Mouse (Mus musculus) c-Kit-positive CD71-positive TER-119-negative erythroid progenitor cells, embryonic 14.5 days (primary cell): Measurements from ENCODE around the gene 2900011O08Rik.
"Not testable (repeated sequence)": the region's sequence is repeated elsewhere in the genome, so short reads cannot be mapped to it uniquely, and the experiment has no call there.

Experiments used
- DNase-seq: peaks from one replicate; pipeline ENCODE4 v3.0.0-alpha.2; 2013; ENCODE audit warnings: low read depth

The 2900011O08Rik gene

GRCm38 (mm10) chr16:13986574-13987478, at the start of gene 2900011O08Rik, which contains the start of gene Ifitm7:
Gene 2900011O08Rik (plus strand): TSS chr16:13986604.
Gene Ifitm7 (minus strand): TSS chr16:13986888.
- DNase-seq = no peak

GRCm38 (mm10) chr16:13940139-13940846, 46.1 kb upstream of the 2900011O08Rik start:
- DNase-seq = no peak

- DNase-seq = no peak
Measured at GRCm38 (mm10) chr16:13940847-13941395, 45.5 kb upstream of the 2900011O08Rik start.

GRCm38 (mm10) chr16:13944178-13944577, 42.2 kb upstream of the 2900011O08Rik start:
- DNase-seq = no peak

GRCm38 (mm10) chr16:13944752-13945151, 41.7 kb upstream of the 2900011O08Rik start:
- DNase-seq = no peak

- DNase-seq = no peak
Measured at GRCm38 (mm10) chr16:13945153-13945552, 41.3 kb upstream of the 2900011O08Rik start.

GRCm38 (mm10) chr16:13946306-13946705, 40.1 kb upstream of the 2900011O08Rik start:
- DNase-seq = no peak

- no peak for DNase-seq
Measured at GRCm38 (mm10) chr16:13951245-13951644, 35.2 kb upstream of the 2900011O08Rik start.

- no peak for DNase-seq
Measured at GRCm38 (mm10) chr16:13962053-13962452, 24.4 kb upstream of the 2900011O08Rik start.

GRCm38 (mm10) chr16:13969096-13969495, 17.3 kb upstream of the 2900011O08Rik start:
- DNase-seq = no peak

- no peak for DNase-seq
Measured at GRCm38 (mm10) chr16:13972051-13972450, 14.4 kb upstream of the 2900011O08Rik start.

- DNase-seq = not testable (repeated sequence)
Measured at GRCm38 (mm10) chr16:13976358-13976896, 10.0 kb upstream of the 2900011O08Rik start.

GRCm38 (mm10) chr16:13977026-13977425, 9.4 kb upstream of the 2900011O08Rik start:
- DNase-seq = not testable (repeated sequence)

- DNase-seq = not testable (repeated sequence)
Measured at GRCm38 (mm10) chr16:13981726-13982125, 4.7 kb upstream of the 2900011O08Rik start.

- DNase-seq = no peak
Measured at GRCm38 (mm10) chr16:13983161-13983560, 3.2 kb upstream of the 2900011O08Rik start.

- DNase-seq = no peak
Measured at GRCm38 (mm10) chr16:13986197-13986573, 219 bp upstream of the 2900011O08Rik start.

GRCm38 (mm10) chr16:13992518-13993248, 6.3 kb downstream of the 2900011O08Rik start:
- no peak for DNase-seq

- no peak for DNase-seq
Measured at GRCm38 (mm10) chr16:13994076-13994475, 7.7 kb downstream of the 2900011O08Rik start.

GRCm38 (mm10) chr16:13994502-13994901, 8.1 kb downstream of the 2900011O08Rik start:
- no peak for DNase-seq

GRCm38 (mm10) chr16:14003386-14004130, 17.2 kb downstream of the 2900011O08Rik start:
- DNase-seq = no peak

- no peak for DNase-seq
Measured at GRCm38 (mm10) chr16:14004170-14004569, 17.8 kb downstream of the 2900011O08Rik start.
